Mouse (Mus musculus): ENCODE results near the gene Ccdc155. TPM values are rescaled to one million over a fixed set of nuclear protein-coding genes. Genes with fewer than 3 reads are reported as not detected.

Gene Ccdc155
- total RNA-seq, 1 experiment = 2.4 TPM

DNA sequence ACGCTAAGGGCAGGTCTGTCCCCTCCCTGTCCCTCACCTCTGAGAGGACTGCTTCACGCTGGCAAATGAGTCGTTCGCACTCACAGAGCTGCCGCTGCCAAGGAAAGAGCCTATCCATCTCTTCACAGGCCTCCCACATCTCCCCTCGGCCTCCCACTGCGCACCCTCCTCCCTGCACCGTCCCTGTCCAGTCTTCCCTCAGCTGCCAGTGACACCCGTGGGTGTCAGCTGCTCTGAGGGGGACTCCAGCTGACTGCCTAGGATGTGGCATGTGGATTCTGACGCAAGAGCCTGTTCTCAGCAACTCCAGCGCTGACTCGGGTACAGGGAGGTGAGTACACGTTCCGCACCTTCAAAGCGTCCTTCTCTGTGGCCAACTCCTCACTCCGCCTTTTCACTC lies 15.1 kb downstream of the Ccdc155 start:
- in situ Hi-C loops (cut with MboI; ENCODE audit: low sequenced_read_pairs in 2 of 2, unreplicated experiment in 2 of 2) = no loop called here
- no peak for DNase-seq (ENCODE audit: low read depth, low spot score)
- peaks cover 0 to 26% of the 10 kb centered on the region in 2 experiments; a peak in 2 of 4 replicates for H3K4me1 ChIP-seq (ENCODE audit: control insufficient read depth in 2 of 2, insufficient read depth in 2 of 2, low read length in 2 of 2, poor library complexity in 1 of 2)
- H3K27ac ChIP-seq (ENCODE audit: insufficient read depth, low read depth, low read length, poor library complexity, severe bottlenecking) = no peak overlapping the region; the same call in 1 of the 2 replicates
- no peaks in the 10 kb centered on the region for H3K36me3 ChIP-seq (ENCODE audit: control insufficient read depth, insufficient read depth, low read length, poor library complexity, severe bottlenecking)
- H3K9ac ChIP-seq (ENCODE audit: insufficient read depth, low read depth, low read length, poor library complexity, severe bottlenecking) = peak overlapping the region; percentile 30; the same call in 1 of the 2 replicates
- TF ChIP-seq MAFK (IDR thresholded peaks at IDR 0.05; ENCODE audit: insufficient read depth, low read depth, low read length) (no peak), ZC3H11A (IDR thresholded peaks at IDR 0.05; ENCODE audit: borderline replicate concordance, low read depth, low read length) (no peak), HCFC1 (IDR thresholded peaks at IDR 0.05; ENCODE audit: borderline replicate concordance, insufficient read depth, low read length) (no peak), ZNF384 (IDR thresholded peaks at IDR 0.05; ENCODE audit: low read depth, low read length) (no peak), CHD2 (IDR thresholded peaks at IDR 0.05; ENCODE audit: low read depth, low read length) (no peak)
- H3K4me3 ChIP-seq (ENCODE audit: insufficient read depth in 1 of 2, low read depth in 1 of 2, low read length in 2 of 2, poor library complexity in 1 of 2, severe bottlenecking in 1 of 2) = peak overlapping the region in 1 of 2 experiments; percentile 41; a peak in 2 of 4 replicates
- H3K9me3 ChIP-seq (ENCODE audit: control insufficient read depth, insufficient read depth, low read depth, low read length) = no peaks in the 10 kb centered on the region

DNA sequence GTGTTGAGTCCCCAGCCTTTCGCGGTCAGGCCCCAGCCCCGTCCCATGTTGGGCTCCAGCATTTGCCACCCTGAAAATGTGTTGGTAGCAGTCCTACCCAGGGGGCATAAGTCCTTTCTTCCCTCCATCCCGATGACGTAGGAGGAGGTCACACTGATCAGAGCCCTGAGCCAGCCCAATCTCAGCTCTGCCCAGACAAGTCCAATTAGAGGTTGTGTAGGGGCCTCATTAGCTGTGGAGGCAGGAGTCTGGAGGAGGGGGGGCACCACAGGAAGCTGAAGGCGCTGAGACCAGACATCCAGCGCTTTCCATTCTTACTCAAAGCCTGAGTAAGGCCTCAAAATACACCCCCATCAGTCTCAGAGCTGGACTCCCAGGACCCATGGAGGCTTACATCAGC lies 18.8 kb downstream of the Ccdc155 start:
- Histone ChIP-seq H3K4me3 (ENCODE audit: insufficient read depth in 1 of 2, low read depth in 1 of 2, low read length in 2 of 2, poor library complexity in 1 of 2, severe bottlenecking in 1 of 2) (no peak overlapping the region), H3K9ac (ENCODE audit: insufficient read depth, low read depth, low read length, poor library complexity, severe bottlenecking) (no peak overlapping the region), H3K36me3 (ENCODE audit: control insufficient read depth, insufficient read depth, low read length, poor library complexity, severe bottlenecking) (no peaks in the 10 kb centered on the region), H3K9me3 (ENCODE audit: control insufficient read depth, insufficient read depth, low read depth, low read length) (no peaks in the 10 kb centered on the region), H3K4me1 (ENCODE audit: control insufficient read depth in 2 of 2, insufficient read depth in 2 of 2, low read length in 2 of 2, poor library complexity in 1 of 2) (peaks cover 0 to 16% of the 10 kb centered on the region in 2 experiments; a peak in 3 of 4 replicates), H3K27ac (ENCODE audit: insufficient read depth, low read depth, low read length, poor library complexity, severe bottlenecking) (no peak overlapping the region)
- no peak for DNase-seq (ENCODE audit: low read depth, low spot score)
- TF ChIP-seq ZC3H11A (IDR thresholded peaks at IDR 0.05; ENCODE audit: borderline replicate concordance, low read depth, low read length) (no peak), CHD2 (IDR thresholded peaks at IDR 0.05; ENCODE audit: low read depth, low read length) (no peak), ZNF384 (IDR thresholded peaks at IDR 0.05; ENCODE audit: low read depth, low read length) (no peak), HCFC1 (IDR thresholded peaks at IDR 0.05; ENCODE audit: borderline replicate concordance, insufficient read depth, low read length) (no peak), MAFK (IDR thresholded peaks at IDR 0.05; ENCODE audit: insufficient read depth, low read depth, low read length) (no peak)
- in situ Hi-C loops (cut with MboI; ENCODE audit: low sequenced_read_pairs in 2 of 2, unreplicated experiment in 2 of 2) = no loop called here

DNA sequence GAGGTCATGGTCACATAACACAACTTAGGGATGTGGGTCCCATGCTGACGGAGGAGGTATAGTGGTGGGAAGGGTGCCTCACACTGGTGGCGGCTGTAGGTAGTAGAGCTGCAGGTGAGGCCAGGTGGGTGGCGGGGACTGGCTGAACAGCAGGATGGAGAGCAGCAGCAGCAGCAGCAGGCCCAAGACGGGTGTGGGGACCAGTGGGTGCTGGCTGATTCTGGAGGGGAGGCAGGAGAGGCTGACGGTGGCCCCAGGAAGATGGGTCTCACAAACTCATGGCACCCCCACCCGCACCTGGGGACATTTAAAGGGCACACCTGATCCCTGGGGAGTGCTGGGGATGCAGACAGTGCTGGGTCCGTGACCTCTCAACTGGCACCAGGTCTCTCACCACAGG lies 21.0 kb downstream of the Ccdc155 start:
- H3K9me3 ChIP-seq (ENCODE audit: control insufficient read depth, insufficient read depth, low read depth, low read length) = no peaks in the 10 kb centered on the region
- in situ Hi-C loops (cut with MboI; ENCODE audit: low sequenced_read_pairs in 2 of 2, unreplicated experiment in 2 of 2) = no loop called here

DNA sequence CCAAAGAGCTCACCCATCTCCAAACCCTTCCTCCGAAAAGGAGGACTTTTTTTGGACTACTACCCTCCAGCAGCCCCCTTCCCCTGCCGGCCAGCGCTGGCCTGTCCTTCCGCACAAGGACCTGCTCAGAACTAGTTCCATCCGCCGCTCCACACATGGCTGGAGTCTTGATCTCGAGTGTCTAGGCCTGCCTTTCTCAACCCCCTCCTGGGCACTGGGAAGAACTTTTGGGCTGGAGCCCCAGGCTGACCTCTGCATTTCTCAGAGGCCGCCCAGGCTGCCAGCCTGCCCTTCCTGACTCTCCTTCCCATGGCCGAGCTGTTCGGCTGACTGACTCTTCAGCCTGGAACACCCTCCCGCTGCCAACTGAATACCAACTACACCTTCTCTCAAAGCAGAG lies 22.1 kb downstream of the Ccdc155 start:
- Histone ChIP-seq H3K36me3 (ENCODE audit: control insufficient read depth, insufficient read depth, low read length, poor library complexity, severe bottlenecking) (no peaks in the 10 kb centered on the region), H3K9me3 (ENCODE audit: control insufficient read depth, insufficient read depth, low read depth, low read length) (no peaks in the 10 kb centered on the region), H3K4me1 (ENCODE audit: control insufficient read depth in 2 of 2, insufficient read depth in 2 of 2, low read length in 2 of 2, poor library complexity in 1 of 2) (peaks cover 0 to 8% of the 10 kb centered on the region in 2 experiments; a peak in 2 of 4 replicates), H3K27ac (ENCODE audit: insufficient read depth, low read depth, low read length, poor library complexity, severe bottlenecking) (no peak overlapping the region), H3K9ac (ENCODE audit: insufficient read depth, low read depth, low read length, poor library complexity, severe bottlenecking) (peak overlapping the region; percentile 61), H3K4me3 (ENCODE audit: insufficient read depth in 1 of 2, low read depth in 1 of 2, low read length in 2 of 2, poor library complexity in 1 of 2, severe bottlenecking in 1 of 2) (peak overlapping the region; percentile 47 to 68)
- in situ Hi-C loops (cut with MboI; ENCODE audit: low sequenced_read_pairs in 2 of 2, unreplicated experiment in 2 of 2) = no loop called here
- DNase-seq (ENCODE audit: low read depth, low spot score) = no peak
- no peak for TF ChIP-seq MAFK (IDR thresholded peaks at IDR 0.05; ENCODE audit: insufficient read depth, low read depth, low read length)
- no peak for TF ChIP-seq ZC3H11A (IDR thresholded peaks at IDR 0.05; ENCODE audit: borderline replicate concordance, low read depth, low read length)
- TF ChIP-seq CHD2 (IDR thresholded peaks at IDR 0.05; ENCODE audit: low read depth, low read length) = no peak
- TF ChIP-seq ZNF384 (IDR thresholded peaks at IDR 0.05; ENCODE audit: low read depth, low read length) = no peak
- TF ChIP-seq HCFC1 (IDR thresholded peaks at IDR 0.05; ENCODE audit: borderline replicate concordance, insufficient read depth, low read length) = no peak

More for the DNA sequence above, 21.0 kb downstream of the Ccdc155 start:
- DNase-seq (ENCODE audit: low read depth, low spot score) = no peak
- TF ChIP-seq HCFC1 (IDR thresholded peaks at IDR 0.05; ENCODE audit: borderline replicate concordance, insufficient read depth, low read length) = no peak
- no peaks in the 10 kb centered on the region for H3K36me3 ChIP-seq (ENCODE audit: control insufficient read depth, insufficient read depth, low read length, poor library complexity, severe bottlenecking)
- peaks cover 0 to 11% of the 10 kb centered on the region in 2 experiments; a peak in 3 of 4 replicates for H3K4me1 ChIP-seq (ENCODE audit: control insufficient read depth in 2 of 2, insufficient read depth in 2 of 2, low read length in 2 of 2, poor library complexity in 1 of 2)
- no peak overlapping the region for H3K9ac ChIP-seq (ENCODE audit: insufficient read depth, low read depth, low read length, poor library complexity, severe bottlenecking)
- no peak overlapping the region for H3K27ac ChIP-seq (ENCODE audit: insufficient read depth, low read depth, low read length, poor library complexity, severe bottlenecking)
- H3K4me3 ChIP-seq (ENCODE audit: insufficient read depth in 1 of 2, low read depth in 1 of 2, low read length in 2 of 2, poor library complexity in 1 of 2, severe bottlenecking in 1 of 2) = no peak overlapping the region

DNA sequence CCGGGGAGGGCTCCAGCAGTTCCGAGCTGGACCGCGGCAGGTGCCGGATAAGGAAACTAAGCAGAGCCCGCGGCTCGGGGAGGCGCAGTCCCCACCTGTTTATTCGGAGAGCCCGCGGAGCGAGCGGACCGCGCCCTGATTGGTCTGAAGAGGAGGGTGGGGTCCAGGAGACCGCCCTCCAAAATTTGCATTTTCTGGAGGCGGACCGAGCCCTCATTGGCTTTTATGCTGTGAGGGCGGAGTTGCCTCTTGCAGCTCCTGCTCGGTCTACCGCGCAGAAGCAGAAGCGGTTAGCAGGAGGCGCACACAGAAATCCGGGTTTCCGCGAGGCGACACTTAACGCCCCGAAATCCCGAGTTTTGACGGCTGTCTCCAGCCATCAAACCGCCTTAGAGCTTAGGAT lies 22.5 kb downstream of the Ccdc155 start:
- in situ Hi-C loops (cut with MboI; ENCODE audit: low sequenced_read_pairs in 2 of 2, unreplicated experiment in 2 of 2) = no loop called here
- Histone ChIP-seq H3K36me3 (ENCODE audit: control insufficient read depth, insufficient read depth, low read length, poor library complexity, severe bottlenecking) (no peaks in the 10 kb centered on the region), H3K4me1 (ENCODE audit: control insufficient read depth in 2 of 2, insufficient read depth in 2 of 2, low read length in 2 of 2, poor library complexity in 1 of 2) (peaks cover 0 to 10% of the 10 kb centered on the region in 2 experiments; a peak in 2 of 4 replicates), H3K4me3 (ENCODE audit: insufficient read depth in 1 of 2, low read depth in 1 of 2, low read length in 2 of 2, poor library complexity in 1 of 2, severe bottlenecking in 1 of 2) (peak overlapping the region; percentile 64 to 76), H3K9ac (ENCODE audit: insufficient read depth, low read depth, low read length, poor library complexity, severe bottlenecking) (peak overlapping the region; percentile 61), H3K27ac (ENCODE audit: insufficient read depth, low read depth, low read length, poor library complexity, severe bottlenecking) (no peak overlapping the region), H3K9me3 (ENCODE audit: control insufficient read depth, insufficient read depth, low read depth, low read length) (no peaks in the 10 kb centered on the region)
- TF ChIP-seq MAFK (IDR thresholded peaks at IDR 0.05; ENCODE audit: insufficient read depth, low read depth, low read length) = no peak
- TF ChIP-seq ZNF384 (IDR thresholded peaks at IDR 0.05; ENCODE audit: low read depth, low read length) = no peak
- no peak for TF ChIP-seq ZC3H11A (IDR thresholded peaks at IDR 0.05; ENCODE audit: borderline replicate concordance, low read depth, low read length)
- TF ChIP-seq HCFC1 (IDR thresholded peaks at IDR 0.05; ENCODE audit: borderline replicate concordance, insufficient read depth, low read length) = no peak
- no peak for TF ChIP-seq CHD2 (IDR thresholded peaks at IDR 0.05; ENCODE audit: low read depth, low read length)
- DNase-seq (ENCODE audit: low read depth, low spot score) = peak; percentile 90

All from ES-E14 (cell line).